Mouse (Mus musculus): ENCODE results near the gene Tpst2.
A peak's percentile ranks its signal among the peaks of the same experiment; 100 is the strongest.

Tpst2 gene

GRCm38 (mm10) chr5:112339215-112339614 lies 62.7 kb downstream of the Tpst2 start:
- no peak for DNase-seq

- DNase-seq: peak; percentile 67 to 78
Measured at GRCm38 (mm10) chr5:112342463-112343204, 66.1 kb downstream of the Tpst2 start, which contains the start of the genes Srrd and Hps4. Gene Srrd, minus strand, starts transcription at chr5:112343040. Gene Hps4, plus strand, starts transcription at chr5:112343083.

- DNase-seq: peak; percentile 17 to 23
Measured at GRCm38 (mm10) chr5:112343205-112343595, 66.7 kb downstream of the Tpst2 start.

- peak; percentile 35 to 63 for DNase-seq
Measured at GRCm38 (mm10) chr5:112344092-112344960, 67.8 kb downstream of the Tpst2 start.

GRCm38 (mm10) chr5:112346211-112346965 lies 69.9 kb downstream of the Tpst2 start:
- DNase-seq: no peak

GRCm38 (mm10) chr5:112349169-112349568 lies 72.7 kb downstream of the Tpst2 start:
- no peak for DNase-seq

GRCm38 (mm10) chr5:112355493-112355892 lies 79.0 kb downstream of the Tpst2 start:
- DNase-seq: no peak

GRCm38 (mm10) chr5:112355910-112356309 lies 79.4 kb downstream of the Tpst2 start, which contains the start of gene Gm6583:
Gene Gm6583, minus strand, starts transcription at chr5:112356033.
- DNase-seq: no peak

- DNase-seq: peak in 1 of 2 experiments; percentile 31
Measured at GRCm38 (mm10) chr5:112356322-112356721, 79.8 kb downstream of the Tpst2 start.

- no peak for DNase-seq
Measured at GRCm38 (mm10) chr5:112359520-112359919, 83.0 kb downstream of the Tpst2 start.

GRCm38 (mm10) chr5:112360077-112360476 lies 83.6 kb downstream of the Tpst2 start:
- DNase-seq: no peak

GRCm38 (mm10) chr5:112364184-112364797 lies 87.8 kb downstream of the Tpst2 start:
- DNase-seq: no peak
